Mouse (Mus musculus): ENCODE measurements around the gene Ugp2. TPM values are rescaled to one million over a fixed set of nuclear protein-coding genes. Genes with fewer than 3 reads are reported as not detected.

The Ugp2 gene
- polyA plus RNA-seq, 1 experiment = 30.5 TPM

DNA sequence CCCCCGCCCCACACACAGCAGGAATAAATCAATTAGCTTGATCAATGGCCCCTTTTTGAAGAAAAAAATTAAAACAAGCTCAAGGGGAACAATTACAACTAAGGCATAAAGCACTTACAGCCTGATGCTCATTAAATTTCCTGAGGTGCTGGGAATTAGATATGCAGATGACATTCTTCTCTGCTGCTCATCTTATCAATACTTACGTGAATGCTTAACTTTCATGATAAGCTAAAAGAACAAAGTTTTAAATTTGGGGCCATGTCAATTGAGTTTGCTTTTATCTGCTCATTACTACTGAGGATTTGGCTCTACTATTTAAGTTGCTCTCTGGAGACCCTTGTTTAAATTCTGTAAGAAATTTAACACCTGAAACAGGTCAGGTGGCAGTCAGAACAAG, 22.1 kb downstream of the Ugp2 start:
- WGBS = 82% methylated on average over 2 of the region's 2 CpGs
- Histone ChIP-seq H3K4me1 (ENCODE audit: control insufficient read depth, insufficient read depth, low read length) (no peaks in the 10 kb centered on the region; the same call in 1 of the 2 replicates), H3K27ac (ENCODE audit: control insufficient read depth, insufficient read depth, low read depth, low read length, poor library complexity) (no peak overlapping the region), H3K4me3 (replicated peaks; ENCODE audit: control insufficient read depth, low read depth, low read length) (no peak overlapping the region)
- TF ChIP-seq CTCF (IDR thresholded peaks at IDR 0.05; ENCODE audit: control insufficient read depth, insufficient read depth, low read length) (no peak), POLR2A (IDR thresholded peaks at IDR 0.05; ENCODE audit: borderline replicate concordance, control insufficient read depth, low read depth, low read length) (no peak)

DNA sequence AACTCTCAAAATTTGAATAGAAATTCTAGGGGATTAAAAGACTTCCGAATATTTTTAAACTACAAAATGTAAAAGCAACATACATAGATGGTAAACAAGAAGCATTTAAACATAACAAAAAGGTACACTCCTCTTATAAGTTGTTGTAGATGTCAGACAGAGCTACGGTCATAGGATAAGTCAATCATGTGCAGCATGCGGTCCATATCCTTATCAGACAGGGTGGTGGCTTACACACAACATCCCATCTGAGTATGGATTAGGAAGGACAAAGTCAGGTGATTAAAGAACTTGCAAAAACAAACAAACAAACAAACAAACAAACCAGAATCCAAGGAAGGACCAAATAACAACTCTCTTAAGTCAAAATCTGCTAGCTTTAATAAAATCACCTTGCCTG, 25.0 kb downstream of the Ugp2 start:
- TF ChIP-seq CTCF (IDR thresholded peaks at IDR 0.05; ENCODE audit: control insufficient read depth, insufficient read depth, low read length) = no peak
- no peak for TF ChIP-seq POLR2A (IDR thresholded peaks at IDR 0.05; ENCODE audit: borderline replicate concordance, control insufficient read depth, low read depth, low read length)
- WGBS = 75% methylated on average over 3 of the region's 3 CpGs
- Histone ChIP-seq H3K4me1 (ENCODE audit: control insufficient read depth, insufficient read depth, low read length) (no peaks in the 10 kb centered on the region; the same call in 1 of the 2 replicates), H3K4me3 (replicated peaks; ENCODE audit: control insufficient read depth, low read depth, low read length) (no peak overlapping the region), H3K27ac (ENCODE audit: control insufficient read depth, insufficient read depth, low read depth, low read length, poor library complexity) (no peak overlapping the region)

DNA sequence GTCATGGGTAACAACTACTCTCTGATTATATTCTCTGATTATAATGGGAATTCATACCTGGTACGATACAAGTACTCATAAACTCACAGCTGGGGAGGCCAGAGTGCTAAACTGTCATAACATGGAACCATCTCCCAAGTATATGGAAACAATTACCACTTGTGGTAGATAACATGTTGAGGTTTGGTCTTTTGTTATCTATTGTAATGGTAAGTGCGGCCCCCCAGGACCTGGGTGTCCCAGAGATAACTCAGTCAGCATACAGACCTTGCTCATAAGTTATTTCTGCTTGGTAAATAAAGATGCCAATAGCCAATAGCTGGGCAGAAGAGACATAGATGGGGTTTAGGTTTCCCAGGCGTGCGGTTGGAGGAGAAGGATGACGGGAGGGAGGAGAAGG, 27.5 kb downstream of the Ugp2 start:
- Histone ChIP-seq H3K4me1 (ENCODE audit: control insufficient read depth, insufficient read depth, low read length) (no peaks in the 10 kb centered on the region), H3K4me3 (replicated peaks; ENCODE audit: control insufficient read depth, low read depth, low read length) (no peak overlapping the region), H3K27ac (ENCODE audit: control insufficient read depth, insufficient read depth, low read depth, low read length, poor library complexity) (no peak overlapping the region)
- TF ChIP-seq CTCF (IDR thresholded peaks at IDR 0.05; ENCODE audit: control insufficient read depth, insufficient read depth, low read length) = no peak
- TF ChIP-seq POLR2A (IDR thresholded peaks at IDR 0.05; ENCODE audit: borderline replicate concordance, control insufficient read depth, low read depth, low read length) = no peak
- 79% methylated on average over 5 of the region's 5 CpGs for WGBS

DNA sequence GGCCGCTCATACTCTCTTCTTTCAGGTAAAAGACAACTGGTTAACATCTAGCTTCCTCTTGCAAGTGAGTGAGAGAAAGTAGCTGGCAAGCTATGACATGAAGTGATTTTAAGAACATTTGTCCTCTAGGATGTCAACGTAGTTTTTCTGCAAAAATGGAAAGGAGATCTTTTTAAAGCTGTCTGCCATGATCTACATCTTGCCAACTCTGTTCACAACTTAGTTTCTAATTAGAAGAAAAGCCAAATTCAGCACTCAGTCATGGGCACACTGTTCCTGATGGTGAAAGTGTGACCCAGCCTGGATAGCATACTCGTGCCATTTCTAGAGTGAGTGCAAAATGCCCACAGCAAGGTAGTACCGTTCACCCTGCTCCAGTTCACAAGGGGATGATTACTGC, 31.9 kb downstream of the Ugp2 start:
- no peak for TF ChIP-seq POLR2A (IDR thresholded peaks at IDR 0.05; ENCODE audit: borderline replicate concordance, control insufficient read depth, low read depth, low read length)
- TF ChIP-seq CTCF (IDR thresholded peaks at IDR 0.05; ENCODE audit: control insufficient read depth, insufficient read depth, low read length) = no peak
- Histone ChIP-seq H3K4me3 (replicated peaks; ENCODE audit: control insufficient read depth, low read depth, low read length) (no peak overlapping the region), H3K4me1 (ENCODE audit: control insufficient read depth, insufficient read depth, low read length) (no peaks in the 10 kb centered on the region), H3K27ac (ENCODE audit: control insufficient read depth, insufficient read depth, low read depth, low read length, poor library complexity) (no peak overlapping the region)
- 84% methylated on average over 4 of the region's 4 CpGs for WGBS

DNA sequence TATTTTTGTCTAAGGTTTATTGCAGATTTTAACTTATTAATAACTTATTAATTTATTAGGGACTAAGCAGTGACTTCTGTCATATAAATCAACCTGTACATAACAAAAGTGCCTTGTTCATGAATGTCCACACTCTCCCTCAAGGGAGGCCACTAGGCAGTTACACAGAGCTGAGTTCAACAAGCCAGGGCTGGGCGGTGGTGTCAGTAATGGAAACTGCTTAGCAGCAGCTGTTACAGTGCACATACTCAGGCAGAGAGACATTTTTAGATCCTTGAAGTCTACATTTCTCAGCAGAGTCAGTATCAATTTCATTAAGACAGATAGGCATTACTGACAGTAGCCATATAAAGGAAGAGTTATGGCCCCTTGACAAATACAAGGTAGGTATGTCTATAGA, 33.1 kb downstream of the Ugp2 start:
- 88% methylated on average over 1 of the region's 1 CpGs for WGBS
- H3K27ac ChIP-seq (ENCODE audit: control insufficient read depth, insufficient read depth, low read depth, low read length, poor library complexity) = no peak overlapping the region
- H3K4me3 ChIP-seq (replicated peaks; ENCODE audit: control insufficient read depth, low read depth, low read length) = no peak overlapping the region
- H3K4me1 ChIP-seq (ENCODE audit: control insufficient read depth, insufficient read depth, low read length) = no peaks in the 10 kb centered on the region
- TF ChIP-seq POLR2A (IDR thresholded peaks at IDR 0.05; ENCODE audit: borderline replicate concordance, control insufficient read depth, low read depth, low read length) (no peak), CTCF (IDR thresholded peaks at IDR 0.05; ENCODE audit: control insufficient read depth, insufficient read depth, low read length) (no peak)

DNA sequence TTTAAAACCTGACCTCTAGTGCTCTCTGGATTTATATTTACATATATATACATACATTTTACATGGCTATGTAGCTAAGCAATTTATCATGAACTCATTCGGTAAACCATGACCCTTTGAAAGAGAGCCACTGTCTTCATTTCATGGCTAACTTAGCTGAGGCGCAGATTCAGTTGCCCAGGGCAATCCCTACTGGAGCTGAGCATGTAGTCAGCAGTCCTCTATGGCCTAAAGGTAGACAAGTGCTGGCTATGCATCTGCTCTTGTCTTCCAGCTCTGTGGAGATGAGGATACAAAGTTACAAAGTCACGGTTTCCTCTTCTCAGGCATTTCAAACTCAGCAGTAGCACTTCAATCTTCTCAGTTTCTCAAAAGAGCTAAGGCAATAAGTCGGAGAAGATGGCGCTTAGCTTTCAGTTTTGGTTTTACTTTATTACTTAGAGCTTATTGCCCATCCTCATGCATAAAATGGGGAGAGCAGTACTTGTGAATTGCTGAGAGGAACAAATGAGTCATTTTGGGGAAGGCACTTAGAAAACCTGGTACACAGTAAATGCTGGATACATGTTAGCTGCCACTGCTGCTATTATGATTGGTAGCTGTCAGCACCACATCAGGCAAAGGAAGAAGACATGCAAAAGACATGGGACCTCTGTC, 38.2 kb downstream of the Ugp2 start:
- 86% methylated on average over 5 of the region's 5 CpGs for WGBS
- no peak overlapping the region for H3K27ac ChIP-seq (ENCODE audit: control insufficient read depth, insufficient read depth, low read depth, low read length, poor library complexity)
- TF ChIP-seq POLR2A (IDR thresholded peaks at IDR 0.05; ENCODE audit: borderline replicate concordance, control insufficient read depth, low read depth, low read length) = no peak
- no peak for TF ChIP-seq CTCF (IDR thresholded peaks at IDR 0.05; ENCODE audit: control insufficient read depth, insufficient read depth, low read length)
- H3K4me1 ChIP-seq (ENCODE audit: control insufficient read depth, insufficient read depth, low read length) = no peaks in the 10 kb centered on the region
- no peak overlapping the region for H3K4me3 ChIP-seq (replicated peaks; ENCODE audit: control insufficient read depth, low read depth, low read length)

DNA sequence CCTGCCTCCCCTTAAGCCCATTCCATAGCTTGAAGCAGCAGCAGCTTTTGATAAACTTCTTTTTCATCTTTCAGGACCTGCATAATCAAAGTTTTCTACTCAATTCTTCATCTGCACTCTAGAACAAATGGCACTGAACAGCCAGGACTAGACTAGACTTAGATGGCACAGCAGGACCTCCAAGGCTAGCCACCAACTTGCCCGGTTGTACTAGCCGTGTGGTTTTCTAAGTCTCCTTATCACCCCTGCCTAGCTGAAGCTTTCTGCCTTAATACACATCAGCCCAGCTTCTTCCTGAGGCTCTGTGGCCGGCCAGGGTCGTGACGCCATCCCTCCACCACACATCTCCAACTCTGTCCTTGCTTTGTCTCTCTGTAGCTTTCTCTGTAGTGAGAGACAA, 42.9 kb downstream of the Ugp2 start:
- no peak for TF ChIP-seq POLR2A (IDR thresholded peaks at IDR 0.05; ENCODE audit: borderline replicate concordance, control insufficient read depth, low read depth, low read length)
- no peak for TF ChIP-seq CTCF (IDR thresholded peaks at IDR 0.05; ENCODE audit: control insufficient read depth, insufficient read depth, low read length)
- no peak overlapping the region for H3K27ac ChIP-seq (ENCODE audit: control insufficient read depth, insufficient read depth, low read depth, low read length, poor library complexity)
- H3K4me1 ChIP-seq (ENCODE audit: control insufficient read depth, insufficient read depth, low read length) = no peaks in the 10 kb centered on the region
- WGBS = 67% methylated on average over 5 of the region's 5 CpGs
- H3K4me3 ChIP-seq (replicated peaks; ENCODE audit: control insufficient read depth, low read depth, low read length) = no peak overlapping the region

DNA sequence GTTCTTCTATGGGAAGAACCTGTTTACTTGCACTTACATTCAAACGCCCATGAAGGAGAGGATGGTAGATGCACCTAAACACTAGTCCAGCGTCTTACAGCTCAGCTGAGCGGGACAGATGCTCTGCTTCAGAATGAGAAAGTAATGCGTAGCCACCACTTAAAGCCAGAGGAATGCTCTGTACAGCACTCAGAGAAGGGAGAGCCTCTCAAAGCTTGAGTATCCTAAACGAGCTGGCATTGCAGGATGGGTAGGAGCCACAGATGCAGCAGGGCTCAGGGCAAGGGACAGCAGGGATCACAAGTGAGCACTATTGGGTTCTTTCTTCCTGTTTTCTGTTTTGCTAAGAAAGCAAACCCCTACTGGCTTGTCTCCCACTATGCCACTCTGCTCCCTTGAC, 43.5 kb downstream of the Ugp2 start:
- 88% methylated on average over 5 of the region's 5 CpGs for WGBS
- H3K4me1 ChIP-seq (ENCODE audit: control insufficient read depth, insufficient read depth, low read length) = no peaks in the 10 kb centered on the region
- no peak overlapping the region for H3K27ac ChIP-seq (ENCODE audit: control insufficient read depth, insufficient read depth, low read depth, low read length, poor library complexity)
- H3K4me3 ChIP-seq (replicated peaks; ENCODE audit: control insufficient read depth, low read depth, low read length) = no peak overlapping the region
- no peak for TF ChIP-seq POLR2A (IDR thresholded peaks at IDR 0.05; ENCODE audit: borderline replicate concordance, control insufficient read depth, low read depth, low read length)
- TF ChIP-seq CTCF (IDR thresholded peaks at IDR 0.05; ENCODE audit: control insufficient read depth, insufficient read depth, low read length) = no peak

DNA sequence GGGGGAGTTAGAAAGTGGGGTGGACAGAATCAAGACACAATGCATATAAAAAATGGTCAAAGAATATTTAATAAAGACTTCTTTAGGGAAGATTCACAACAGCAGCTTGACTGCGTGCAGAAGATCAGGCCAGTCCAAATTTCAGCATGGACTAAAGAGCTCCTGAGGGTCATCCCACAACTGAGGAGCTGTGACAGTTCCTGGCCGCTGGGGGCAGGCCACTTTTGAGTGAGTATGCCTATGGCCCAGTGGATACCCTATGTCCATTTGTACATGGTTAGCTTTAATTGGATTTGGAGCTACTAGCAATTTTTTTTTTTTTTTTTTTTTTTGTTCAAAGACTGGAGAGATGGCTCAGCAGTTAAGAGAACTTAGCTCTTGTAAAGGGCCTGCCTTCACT, 44.2 kb downstream of the Ugp2 start:
- H3K4me3 ChIP-seq (replicated peaks; ENCODE audit: control insufficient read depth, low read depth, low read length) = no peak overlapping the region
- WGBS = 87% methylated on average over 2 of the region's 2 CpGs
- TF ChIP-seq POLR2A (IDR thresholded peaks at IDR 0.05; ENCODE audit: borderline replicate concordance, control insufficient read depth, low read depth, low read length) = no peak
- TF ChIP-seq CTCF (IDR thresholded peaks at IDR 0.05; ENCODE audit: control insufficient read depth, insufficient read depth, low read length) = no peak
- H3K27ac ChIP-seq (ENCODE audit: control insufficient read depth, insufficient read depth, low read depth, low read length, poor library complexity) = no peak overlapping the region
- H3K4me1 ChIP-seq (ENCODE audit: control insufficient read depth, insufficient read depth, low read length) = no peaks in the 10 kb centered on the region
